Mouse (Mus musculus) ovary, adult 2 months (tissue): ENCODE data around the gene Zfp185. TPM values are rescaled to one million over a fixed set of nuclear protein-coding genes. Genes with fewer than 3 reads are reported as not detected.

Experiments
- polyA plus RNA-seq: library from polyadenylated mRNA; depleted of rRNA; stranded (reverse); fragments of >200 nt; gene quantifications from 2 replicates; pipeline ENCODE4 v1.2.3, GENCODE M21; 2012; rRNA removed

Zfp185 gene
- polyA plus RNA-seq, result 4.9 and 5.3 TPM in 2 replicates

GRCm38 (mm10) chrX:72986841-72987519 lies at the start of gene Zfp185:
Gene Zfp185 (plus strand): TSS chrX:72987339.

GRCm38 (mm10) chrX:73037003-73037402 lies 49.9 kb downstream of the Zfp185 start, which contains the start of gene Pnma5:
Gene Pnma5 (minus strand): TSS chrX:73037103.

GRCm38 (mm10) chrX:73064415-73064793 lies 77.3 kb downstream of the Zfp185 start, which contains the start of gene Pnma3:
Gene Pnma3 (plus strand): TSS chrX:73064787.

Other genes starting within 250 kb of the Zfp185 start
- 0.21 and 0.25 TPM in 2 replicates for gene Gabrq, start 162.2 kb upstream of the Zfp185 start, polyA plus RNA-seq
- 2.2 and 2.8 TPM in 2 replicates for gene Cetn2, start 68.9 kb upstream of the Zfp185 start, polyA plus RNA-seq
- gene Nsdhl, start 68.8 kb upstream of the Zfp185 start, polyA plus RNA-seq, result 8.2 and 11.8 TPM in 2 replicates
- 0.14 and 0.17 TPM in 2 replicates for gene Pnma5, start 49.8 kb downstream of the Zfp185 start, polyA plus RNA-seq
- gene Pnma3, start 77.4 kb downstream of the Zfp185 start, polyA plus RNA-seq, result 0.03 TPM in 1 of 2 replicates, not detected in the other
- gene Xlr4a, start 95.1 kb downstream of the Zfp185 start, polyA plus RNA-seq, result 0.12 TPM in 1 of 2 replicates, not detected in the other
- 0.41 and 0.93 TPM in 2 replicates for gene Xlr3a, start 109.8 kb downstream of the Zfp185 start, polyA plus RNA-seq
- 0.20 TPM in 1 of 2 replicates, not detected in the other for gene Gm14685, start 129.7 kb downstream of the Zfp185 start, polyA plus RNA-seq
- gene Xlr5b, start 161.5 kb downstream of the Zfp185 start, polyA plus RNA-seq, result not detected in 2 replicates
- 0.12 TPM in 1 of 2 replicates, not detected in the other for gene DXBay18, start 162.1 kb downstream of the Zfp185 start, polyA plus RNA-seq
- gene Spin2d, start 189.7 kb downstream of the Zfp185 start, polyA plus RNA-seq, result not detected in 2 replicates
- gene Xlr3b, start 204.9 kb downstream of the Zfp185 start, polyA plus RNA-seq, result 0.33 and 1.5 TPM in 2 replicates
- gene Xlr4b, start 227.0 kb downstream of the Zfp185 start, polyA plus RNA-seq, result 0.17 and 0.23 TPM in 2 replicates
- gene F8a, start 241.0 kb downstream of the Zfp185 start, polyA plus RNA-seq, result 26.3 and 35.3 TPM in 2 replicates